Mouse (Mus musculus) lung, postnatal 25 days (tissue): ENCODE results near the gene Raly.

Experiments used
- DNase-seq: peaks from one replicate; pipeline ENCODE4 v3.0.0; 2022; ENCODE audit warnings: low spot score

Raly gene

GRCm38 (mm10) chr2:154782856-154783650 is 7.8 kb upstream of the Raly start:
- no peak for DNase-seq

- DNase-seq: no peak
These were observed 5.6 kb upstream of the Raly start for GRCm38 (mm10) chr2:154785284-154785683.

- DNase-seq: no peak
These were observed 4.7 kb upstream of the Raly start for GRCm38 (mm10) chr2:154786187-154786586.

GRCm38 (mm10) chr2:154786776-154787175 is 4.1 kb upstream of the Raly start:
- no peak for DNase-seq

GRCm38 (mm10) chr2:154789381-154789780 is 1.5 kb upstream of the Raly start:
- DNase-seq: no peak

GRCm38 (mm10) chr2:154789977-154790655 is 780 bp upstream of the Raly start:
- DNase-seq: no peak

GRCm38 (mm10) chr2:154791661-154792642 is 1.1 kb downstream of the Raly start:
- peak; percentile 85 for DNase-seq

GRCm38 (mm10) chr2:154803372-154803771 is 12.5 kb downstream of the Raly start:
- DNase-seq: no peak

GRCm38 (mm10) chr2:154803845-154804244 is 12.9 kb downstream of the Raly start:
- DNase-seq: no peak

- no peak for DNase-seq
These were observed 16.8 kb downstream of the Raly start for GRCm38 (mm10) chr2:154807689-154808088.

GRCm38 (mm10) chr2:154809107-154809762 is 18.3 kb downstream of the Raly start:
- no peak for DNase-seq

GRCm38 (mm10) chr2:154810821-154811220 is 19.9 kb downstream of the Raly start:
- no peak for DNase-seq

GRCm38 (mm10) chr2:154813426-154813825 is 22.5 kb downstream of the Raly start:
- no peak for DNase-seq

- no peak for DNase-seq
These were observed 26.2 kb downstream of the Raly start for GRCm38 (mm10) chr2:154817089-154817488.

GRCm38 (mm10) chr2:154817788-154818187 is 26.9 kb downstream of the Raly start:
- DNase-seq: peak; percentile 39

GRCm38 (mm10) chr2:154818599-154818998 is 27.7 kb downstream of the Raly start:
- DNase-seq: no peak

GRCm38 (mm10) chr2:154820346-154820745 is 29.4 kb downstream of the Raly start:
- no peak for DNase-seq

- no peak for DNase-seq
These were observed 35.2 kb downstream of the Raly start for GRCm38 (mm10) chr2:154826054-154826538.

GRCm38 (mm10) chr2:154827521-154827920 is 36.6 kb downstream of the Raly start:
- no peak for DNase-seq

GRCm38 (mm10) chr2:154832471-154832870 is 41.6 kb downstream of the Raly start:
- no peak for DNase-seq

- no peak for DNase-seq
These were observed 43.4 kb downstream of the Raly start for GRCm38 (mm10) chr2:154834149-154834865.
